Mouse (Mus musculus) CD4-positive, CD25-positive, alpha-beta regulatory T cell (primary cell): ENCODE results near the gene Srrd. TPM values are rescaled to one million over a fixed set of nuclear protein-coding genes. Genes with fewer than 3 reads are reported as not detected.

ENCODE experiments used
- polyA plus RNA-seq: library from polyadenylated mRNA; unstranded; fragments of 100-300 nt; shearing (Covaris generic); gene quantifications from one replicate; pipeline ENCODE4 v1.2.1, GENCODE M21; 2017

Srrd gene
- polyA plus RNA-seq: 37.5 TPM

GRCm38 (mm10) chr5:112342463-112343204 lies at the start of gene Srrd, which contains the start of gene Hps4:
Gene Srrd (minus strand): TSS chr5:112343040.
Gene Hps4 (plus strand): TSS chr5:112343083.

GRCm38 (mm10) chr5:112355910-112356309 lies 13.1 kb upstream of the Srrd start, which contains the start of gene Gm6583:
Gene Gm6583 (minus strand): TSS chr5:112356033.

GRCm38 (mm10) chr5:112325546-112326445 lies 17.0 kb downstream of the Srrd start, which contains the start of gene Tfip11:
Gene Tfip11 (plus strand): TSS chr5:112326358.

Other genes with a start within 250 kb of the Srrd start
- not detected for gene Cryba4, start 90.5 kb downstream of the Srrd start, polyA plus RNA-seq
- not detected for gene Crybb1, start 87.2 kb downstream of the Srrd start, polyA plus RNA-seq
- 157 TPM for gene Tpst2, start 66.3 kb downstream of the Srrd start, polyA plus RNA-seq
- 37.1 TPM for gene Tfip11, start 16.7 kb downstream of the Srrd start, polyA plus RNA-seq
- gene Hps4, start within 50 bp of the Srrd start, polyA plus RNA-seq: 21.8 TPM
- gene Gm6583, start 13.0 kb upstream of the Srrd start, polyA plus RNA-seq: 0.13 TPM
- gene Asphd2, start 51.8 kb upstream of the Srrd start, polyA plus RNA-seq: 0.26 TPM
- gene Gm6588, start 106.4 kb upstream of the Srrd start, polyA plus RNA-seq: not detected
- not detected for gene Sez6l, start 234.1 kb upstream of the Srrd start, polyA plus RNA-seq